Mouse (Mus musculus) embryo, embryonic 11 days (tissue): ENCODE results near the gene Sema4f.

Experiments
- DNase-seq: peaks from one replicate; pipeline ENCODE4 v3.0.0-alpha.2; 2015

The Sema4f gene

DNA sequence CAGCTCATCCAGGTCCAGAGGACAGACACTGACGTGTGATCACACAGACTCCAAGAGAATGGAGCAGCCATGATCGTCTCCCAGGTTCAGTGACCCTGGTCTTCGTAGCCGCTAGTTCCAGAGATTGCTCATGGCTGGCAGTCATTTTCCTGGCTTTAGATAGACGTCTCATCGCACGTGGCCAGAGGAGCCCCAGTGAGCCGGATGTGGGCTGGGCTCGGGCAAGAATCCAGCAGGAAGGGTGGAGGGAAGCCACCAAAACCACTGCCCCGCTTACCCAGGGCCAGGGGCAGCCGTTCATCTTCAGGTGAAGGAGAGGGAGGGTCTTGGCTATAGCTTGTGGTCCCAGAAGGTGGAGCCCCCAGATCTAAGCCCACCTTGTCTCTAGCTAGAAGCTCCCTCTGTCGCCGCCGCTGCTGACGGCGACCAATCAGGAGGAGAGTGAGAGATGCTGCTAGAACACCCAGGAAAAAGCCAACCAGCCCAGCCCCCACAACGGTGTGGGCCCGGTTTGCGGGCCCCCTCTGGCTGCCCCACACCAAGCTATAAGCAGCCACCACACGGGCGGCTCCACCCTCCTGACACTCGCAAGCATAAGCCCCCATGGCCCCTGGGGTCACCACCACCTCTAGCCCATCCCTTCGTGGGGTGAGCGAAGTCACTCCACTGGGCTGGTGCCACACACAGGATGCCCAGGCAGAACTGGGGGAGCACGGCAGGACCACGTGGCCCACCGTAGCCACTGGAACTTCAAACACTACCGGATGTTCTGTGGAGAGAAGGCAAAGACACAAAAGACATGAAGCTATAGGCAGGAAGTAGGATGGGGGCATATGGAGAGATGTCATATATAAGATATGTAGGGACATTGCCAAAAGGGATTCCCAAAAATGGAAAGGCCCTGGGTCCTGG, 26.0 kb downstream of the Sema4f start:
- DNase-seq: no peak

DNA sequence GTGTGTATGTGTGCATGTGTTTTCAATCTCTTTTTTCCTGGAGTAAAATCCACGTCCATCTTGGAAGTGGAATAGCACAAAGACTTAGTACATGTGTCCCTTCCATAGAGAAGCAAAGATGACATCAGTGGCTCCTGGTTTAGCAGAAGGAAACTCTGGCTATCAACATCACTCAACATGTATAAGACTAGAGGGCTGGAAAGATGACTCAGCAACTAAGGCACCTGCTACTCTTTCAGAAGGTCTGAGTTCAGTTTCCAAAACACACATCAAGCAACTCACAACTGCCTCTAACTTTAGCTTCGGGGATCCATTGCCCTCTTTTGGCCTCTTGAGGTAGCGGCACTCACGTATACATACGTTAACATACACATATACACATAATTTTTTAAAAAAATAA, 28.3 kb downstream of the Sema4f start:
- no peak for DNase-seq

DNA sequence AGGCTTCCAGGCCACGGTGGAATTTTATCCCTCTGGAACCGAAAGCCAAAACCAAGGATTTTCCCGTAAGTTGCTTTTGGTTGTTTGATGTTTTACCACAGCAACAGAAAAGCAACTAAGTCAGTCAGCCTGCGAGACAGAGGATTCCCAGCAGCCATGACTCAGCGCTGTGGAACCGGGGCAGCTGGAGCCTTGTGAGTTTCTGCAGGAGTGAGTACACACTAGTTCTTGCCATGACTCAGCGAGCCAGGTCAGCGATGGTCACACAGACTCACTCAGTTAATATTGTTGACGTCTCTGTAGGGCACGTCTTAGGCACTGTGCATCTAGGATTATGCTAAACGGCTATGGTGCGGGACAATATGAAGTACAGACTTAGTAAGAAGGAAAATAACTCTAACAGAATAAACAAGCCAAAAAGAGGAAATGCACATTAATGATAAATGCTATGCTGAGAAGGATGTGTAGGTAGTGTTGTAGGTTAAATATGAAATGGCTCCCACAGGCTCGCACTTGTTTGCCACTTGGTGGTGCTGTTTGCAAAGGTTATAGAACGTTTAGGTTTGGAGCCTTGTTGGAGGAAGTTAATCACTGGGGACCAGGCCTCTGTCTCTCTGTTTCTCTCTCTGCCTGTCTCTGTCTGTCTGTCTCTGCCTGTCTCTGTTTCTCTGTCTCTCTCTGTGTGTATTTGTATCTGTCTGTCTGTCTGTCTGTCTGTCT, 30.3 kb downstream of the Sema4f start:
- DNase-seq: peak; percentile 61

DNA sequence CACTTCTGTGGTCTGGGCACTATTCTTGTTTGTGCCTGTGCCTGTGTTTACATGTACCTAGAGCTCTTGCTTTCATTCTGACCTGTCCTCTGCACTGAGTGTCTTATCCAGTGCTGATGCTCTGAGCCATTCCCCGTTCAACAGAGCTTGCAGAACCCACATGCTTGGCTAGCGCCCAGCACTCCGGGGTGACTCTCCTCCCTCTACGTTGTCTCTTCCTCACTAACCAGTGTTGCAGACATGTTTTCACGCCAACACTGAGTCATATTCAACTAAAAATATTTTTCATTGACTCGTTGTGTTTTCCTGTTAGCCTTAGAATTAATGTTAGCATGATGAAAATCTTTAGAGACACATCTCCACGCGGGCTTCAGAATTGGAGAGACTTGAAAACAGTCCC, 31.5 kb downstream of the Sema4f start:
- DNase-seq: no peak

DNA sequence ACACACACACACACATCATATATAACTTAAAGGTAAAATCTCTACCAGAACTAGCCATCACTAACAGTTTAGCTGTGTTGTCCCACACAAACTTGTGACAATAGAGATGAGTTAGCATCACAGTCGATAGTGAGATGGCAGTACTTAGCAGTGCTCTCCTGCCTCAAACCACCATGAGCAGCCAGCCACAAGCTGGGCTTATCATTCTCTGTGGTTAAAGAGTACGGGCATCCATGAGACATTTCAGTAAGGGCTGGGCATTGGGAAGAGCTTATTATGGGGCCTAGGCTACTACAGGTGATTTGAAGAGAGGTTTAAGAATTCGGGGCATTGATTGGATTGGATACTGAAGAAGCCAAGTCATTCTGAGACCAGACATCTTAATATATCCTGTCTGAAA, 32.6 kb downstream of the Sema4f start:
- DNase-seq: no peak

DNA sequence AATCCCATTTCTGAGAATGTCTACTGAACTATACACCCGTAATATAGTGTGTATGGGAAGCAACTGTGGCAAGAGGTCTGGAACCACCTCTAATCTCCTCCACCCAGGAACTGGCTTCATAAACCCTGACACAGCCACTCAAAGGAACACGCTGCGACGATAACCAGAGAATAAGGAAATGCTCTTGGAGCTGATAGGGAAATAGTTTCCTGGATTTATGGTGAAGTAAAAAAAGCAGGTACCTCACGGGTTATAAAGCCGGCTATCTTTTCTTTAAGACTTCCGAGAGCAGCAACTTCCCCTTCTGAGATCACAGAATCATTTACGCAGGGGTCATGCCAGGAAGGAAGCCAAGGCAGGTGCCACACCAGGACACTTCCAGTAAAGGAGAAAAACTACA, 37.0 kb downstream of the Sema4f start:
- no peak for DNase-seq

DNA sequence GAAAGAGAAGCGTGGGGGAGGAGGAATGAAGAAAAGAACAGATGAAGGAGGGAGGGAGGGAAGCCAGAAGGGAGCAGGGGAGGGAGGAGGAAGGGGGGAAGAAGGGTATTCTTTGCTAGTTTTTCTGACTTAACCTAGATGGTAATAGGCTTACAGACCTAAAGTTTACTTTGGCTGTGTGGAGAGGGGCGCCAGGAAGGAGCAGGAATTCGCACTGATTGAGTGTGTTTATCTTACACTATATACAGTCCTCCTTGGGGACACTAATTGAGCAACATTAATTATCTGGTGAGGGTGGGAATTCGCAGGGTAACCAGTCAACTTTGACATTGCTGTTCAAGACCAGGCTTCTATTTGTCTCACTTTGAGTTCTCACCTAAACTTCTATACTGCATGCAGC, 40.8 kb downstream of the Sema4f start:
- DNase-seq: no peak

DNA sequence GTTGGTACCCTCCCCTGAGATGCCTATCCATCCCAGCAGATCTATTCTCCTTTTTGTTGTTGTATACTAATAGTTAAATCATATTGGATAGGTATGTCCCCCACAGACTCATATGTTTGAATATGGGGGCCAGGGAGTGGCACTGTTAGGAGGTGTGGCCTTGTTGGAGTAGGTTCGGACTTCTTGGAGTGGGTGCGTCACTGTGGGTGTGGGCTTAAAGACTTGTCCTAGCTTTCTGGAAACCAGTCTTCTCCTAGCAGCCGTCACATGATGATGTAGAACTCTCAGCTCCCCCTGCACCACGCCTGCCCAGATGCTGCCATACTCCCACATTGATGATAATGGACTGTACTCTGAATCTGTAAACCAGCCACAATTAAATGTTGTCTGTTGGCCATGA, 41.3 kb downstream of the Sema4f start:
- DNase-seq: no peak

DNA sequence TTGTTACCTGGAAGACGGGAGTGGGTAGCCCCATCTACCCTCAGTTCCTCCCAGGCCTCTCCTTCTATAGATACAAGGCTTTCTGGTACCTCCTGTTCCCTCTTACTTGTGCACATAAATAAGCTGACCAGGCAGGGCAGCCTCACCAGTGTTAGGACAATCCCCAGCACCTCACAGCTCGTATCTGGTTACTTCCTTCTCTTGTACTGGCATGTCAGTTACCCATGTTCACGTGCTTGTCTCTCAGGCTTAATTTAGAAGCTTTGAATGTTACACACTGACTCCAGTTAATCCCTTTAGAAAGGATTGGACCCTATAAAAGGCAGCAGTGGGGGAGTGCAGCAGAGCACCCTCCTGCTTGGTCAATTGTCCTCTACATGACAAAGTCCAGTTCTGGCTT, 42.3 kb downstream of the Sema4f start:
- DNase-seq: no peak

DNA sequence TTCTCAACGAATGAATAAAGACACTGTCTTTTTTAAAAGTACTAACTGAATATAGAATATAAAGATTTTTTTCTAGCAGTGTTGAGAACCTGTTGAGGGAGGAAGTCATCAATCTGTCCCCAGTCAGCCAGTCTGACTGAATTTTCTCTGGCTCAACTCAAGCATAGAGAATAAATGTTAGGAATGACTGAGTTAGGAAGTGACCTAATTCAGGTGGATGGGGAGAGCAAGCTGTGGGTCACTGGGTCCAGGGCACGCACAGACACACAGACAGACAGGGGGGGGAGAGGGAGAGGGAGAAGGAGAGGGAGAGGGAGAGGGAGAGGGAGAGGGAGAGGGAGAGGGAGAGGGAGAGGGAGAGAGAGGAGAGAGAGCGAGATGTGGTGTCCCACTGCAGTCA, 46.2 kb downstream of the Sema4f start:
- no peak for DNase-seq

DNA sequence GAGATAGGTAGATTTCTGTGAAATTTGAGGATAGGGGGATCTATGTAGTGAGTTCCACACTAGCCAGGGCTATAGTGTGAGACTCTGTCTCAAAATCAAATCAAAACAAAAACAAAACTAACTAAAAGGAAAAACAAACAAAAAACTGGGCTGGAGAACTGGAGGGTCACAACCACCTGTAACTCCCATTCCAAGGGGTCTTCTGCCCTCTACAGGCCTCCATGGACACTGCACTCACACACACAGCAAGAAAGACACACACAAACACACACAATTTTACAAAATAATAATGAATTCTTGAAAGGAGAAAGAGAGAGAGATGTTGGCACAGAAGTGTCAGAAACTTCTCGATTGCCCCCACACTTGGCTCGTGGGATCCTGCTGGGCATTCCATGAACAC, 47.0 kb downstream of the Sema4f start:
- no peak for DNase-seq

DNA sequence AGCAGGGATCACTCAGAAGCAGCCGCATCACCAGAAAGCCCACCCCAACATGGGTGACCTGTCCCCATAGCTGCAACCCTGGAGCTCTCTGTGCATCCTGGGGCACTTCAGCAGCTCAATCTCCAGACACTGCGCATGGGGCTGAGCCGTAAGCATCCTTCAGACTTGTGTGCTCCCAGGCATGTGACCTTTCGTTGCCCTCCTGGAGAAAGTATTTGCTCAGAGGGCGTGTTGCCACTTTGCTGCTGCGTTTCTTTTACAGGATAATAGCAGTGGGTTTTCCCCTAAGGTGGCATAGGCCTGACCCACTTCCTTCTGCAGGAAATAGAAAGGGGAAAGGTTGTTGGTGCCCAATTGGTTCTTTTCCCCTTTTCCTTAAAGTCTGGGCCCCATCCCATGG, 48.1 kb downstream of the Sema4f start:
- DNase-seq: no peak

DNA sequence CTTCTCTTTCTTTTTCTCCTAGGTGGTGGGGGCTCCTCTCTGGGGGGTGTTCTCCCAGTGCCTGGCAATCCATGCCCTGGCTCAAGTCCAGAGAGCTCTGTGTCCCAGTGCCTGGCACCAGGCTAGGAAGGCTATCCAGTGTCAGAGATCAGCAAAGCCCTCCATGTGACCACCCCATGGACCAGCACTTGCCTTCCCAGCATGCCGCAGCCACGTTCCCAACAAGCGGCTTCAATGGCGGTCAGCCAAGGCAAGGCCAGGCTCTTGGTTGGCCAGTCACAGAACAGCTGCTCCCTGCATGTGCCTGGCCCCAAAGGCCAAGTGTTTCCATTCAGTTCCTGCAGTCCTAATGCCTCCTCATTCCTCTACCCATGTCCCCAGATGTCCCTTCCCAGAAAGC, 53.2 kb downstream of the Sema4f start:
- no peak for DNase-seq

DNA sequence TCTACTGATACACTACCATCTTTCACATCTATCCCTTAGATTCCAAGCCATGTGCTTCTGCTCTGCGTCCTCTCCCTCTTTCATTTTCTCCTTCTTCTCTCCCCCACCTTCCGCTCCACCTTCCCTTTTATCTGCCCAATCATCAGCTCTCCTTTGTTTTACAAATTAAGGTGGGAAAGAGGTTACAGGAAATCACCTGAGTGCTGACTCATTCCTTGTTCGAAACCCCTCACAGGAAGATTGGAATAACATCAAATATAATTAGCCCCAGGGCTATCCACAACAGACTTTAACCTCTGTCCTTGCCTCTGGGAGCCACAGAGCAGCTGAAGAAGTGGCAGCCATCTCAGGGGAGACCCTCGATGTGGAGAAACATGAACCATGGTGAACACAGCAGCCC, 53.7 kb downstream of the Sema4f start:
- no peak for DNase-seq

DNA sequence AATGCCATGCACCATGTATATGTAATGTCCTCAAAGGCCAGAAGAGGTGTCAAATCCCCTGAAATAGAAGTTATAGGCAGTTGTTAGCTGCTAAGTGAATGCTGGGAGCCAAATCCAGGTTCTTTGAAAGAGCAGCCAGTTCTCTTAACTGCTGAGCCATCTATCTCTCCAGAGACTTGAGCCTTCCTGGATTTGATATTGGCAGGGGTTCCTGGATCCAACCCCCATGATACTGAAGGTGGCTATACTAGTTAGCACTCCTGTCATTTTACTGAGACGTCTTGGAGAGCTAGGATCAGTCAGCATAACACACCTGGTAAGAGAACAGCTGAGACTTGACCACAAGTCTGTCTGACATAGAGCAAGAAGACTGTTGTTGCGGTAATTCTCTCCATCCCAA, 54.1 kb downstream of the Sema4f start:
- DNase-seq: no peak

DNA sequence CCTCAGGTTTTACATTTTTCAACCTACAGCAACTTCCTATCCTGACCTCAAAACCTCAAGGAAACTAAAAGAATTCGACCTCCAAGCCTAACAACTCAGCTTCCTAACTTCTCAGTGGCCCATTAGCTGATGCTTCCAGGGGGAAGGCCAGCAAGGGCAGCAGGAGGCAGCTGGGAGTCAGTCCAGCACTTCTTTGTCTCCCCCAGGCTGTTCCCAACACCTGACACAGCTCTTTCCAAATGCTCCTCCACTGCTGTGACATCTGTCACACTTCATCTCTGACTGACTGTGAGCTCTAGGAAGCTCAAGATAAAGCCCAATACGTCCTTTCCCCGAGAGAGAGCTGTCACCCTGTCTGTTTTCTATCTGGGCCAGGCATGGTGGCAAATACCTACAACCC, 55.0 kb downstream of the Sema4f start:
- DNase-seq: no peak

DNA sequence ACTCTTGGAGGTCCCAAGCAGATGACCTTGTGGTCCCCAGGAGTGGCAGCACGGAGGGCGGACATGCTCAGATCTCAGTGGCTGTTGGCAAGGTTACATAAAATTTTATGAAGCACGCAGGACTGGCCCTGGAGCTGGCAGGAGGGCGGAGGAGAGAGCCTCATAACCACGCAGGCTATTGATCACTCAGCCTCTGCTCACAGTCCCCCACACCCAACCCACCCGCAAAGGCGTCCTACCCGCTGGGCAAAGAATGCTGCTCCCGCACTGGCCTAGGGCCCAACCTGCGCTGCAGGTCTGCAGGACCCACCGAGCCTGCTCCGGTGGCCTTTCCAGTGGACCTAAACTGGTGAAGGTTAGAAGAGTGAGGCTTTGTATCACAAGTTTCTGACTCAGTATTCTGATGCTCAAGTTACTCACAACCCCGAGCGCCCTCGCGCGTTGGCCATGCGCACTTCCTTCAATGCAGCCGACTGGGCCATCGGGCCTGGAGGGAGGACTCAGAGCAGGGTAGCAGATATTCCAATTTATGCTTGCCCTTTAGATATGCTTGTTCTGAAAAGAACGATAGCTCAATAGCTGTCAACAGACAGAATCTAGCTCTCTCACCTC, 58.0 kb downstream of the Sema4f start:
- peak; percentile 80 for DNase-seq

DNA sequence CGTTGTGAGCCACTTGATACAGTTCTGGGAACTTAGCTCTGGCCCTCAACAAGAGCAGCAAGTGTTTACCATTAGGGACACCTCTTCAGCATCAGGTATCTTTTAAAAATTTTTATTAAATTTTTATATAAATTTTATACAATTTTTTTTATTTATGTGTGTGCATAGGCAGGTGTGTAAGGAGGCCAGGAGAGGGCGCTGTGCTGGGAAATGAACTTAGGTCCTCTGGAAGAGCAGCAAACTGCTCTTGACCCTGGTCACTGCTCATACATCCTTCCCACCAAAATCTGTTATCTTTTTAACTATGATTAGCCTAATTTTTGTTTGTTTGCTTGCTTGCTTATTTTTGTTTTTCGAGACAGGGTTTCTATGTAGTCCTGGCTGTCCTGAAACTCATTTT, 58.8 kb downstream of the Sema4f start:
- DNase-seq: no peak

DNA sequence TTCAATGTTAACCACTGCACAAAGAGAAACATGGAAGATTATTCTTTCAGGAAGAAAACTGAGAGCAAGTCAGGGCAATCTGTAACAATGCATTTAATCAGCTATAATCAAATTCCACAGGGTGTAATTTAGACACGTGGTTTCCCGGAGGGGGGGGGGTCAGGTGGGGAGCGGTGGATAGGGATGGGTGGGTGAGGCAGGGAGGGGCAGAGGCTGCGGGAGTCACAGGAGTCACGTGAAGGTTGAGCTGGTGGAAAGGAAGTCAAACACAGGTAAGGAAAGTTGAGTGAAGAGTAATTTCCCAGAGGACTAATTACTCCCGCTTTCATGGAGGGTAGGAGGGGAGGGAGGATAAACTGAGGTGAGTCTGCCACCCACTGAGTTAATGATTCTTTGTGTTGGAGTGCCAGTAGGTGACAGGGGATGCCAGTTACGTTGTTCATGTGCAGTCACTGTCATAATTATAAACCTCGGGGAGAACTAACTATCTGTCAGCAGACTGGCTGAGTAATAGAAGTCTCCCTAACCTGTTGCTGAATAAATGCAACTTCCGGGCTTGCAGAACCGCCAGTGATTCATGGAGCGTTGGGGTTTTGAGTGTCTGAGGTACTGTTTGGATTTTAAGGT, 60.0 kb downstream of the Sema4f start:
- no peak for DNase-seq

DNA sequence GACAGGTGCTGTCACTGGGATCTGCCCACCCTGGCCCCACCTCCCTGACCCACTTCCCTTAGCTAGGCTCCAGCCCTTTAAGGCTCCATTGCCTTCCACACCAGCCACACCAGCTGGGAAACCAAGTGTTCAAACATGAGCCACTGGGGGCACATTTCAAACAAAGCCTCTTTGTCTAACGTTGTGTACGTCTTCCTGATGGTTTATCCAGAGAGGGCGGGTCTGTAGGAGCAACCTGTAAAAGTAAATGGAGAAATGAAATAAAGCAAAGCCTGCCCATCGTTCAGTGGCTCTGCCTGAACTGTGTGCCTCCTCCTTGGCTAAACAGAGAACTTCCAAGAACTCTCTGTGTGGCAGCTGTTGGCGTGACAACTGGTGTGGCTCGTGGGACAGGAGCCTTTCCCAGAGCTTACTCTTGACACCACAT, 64.0 kb downstream of the Sema4f start:
- no peak for DNase-seq

DNA sequence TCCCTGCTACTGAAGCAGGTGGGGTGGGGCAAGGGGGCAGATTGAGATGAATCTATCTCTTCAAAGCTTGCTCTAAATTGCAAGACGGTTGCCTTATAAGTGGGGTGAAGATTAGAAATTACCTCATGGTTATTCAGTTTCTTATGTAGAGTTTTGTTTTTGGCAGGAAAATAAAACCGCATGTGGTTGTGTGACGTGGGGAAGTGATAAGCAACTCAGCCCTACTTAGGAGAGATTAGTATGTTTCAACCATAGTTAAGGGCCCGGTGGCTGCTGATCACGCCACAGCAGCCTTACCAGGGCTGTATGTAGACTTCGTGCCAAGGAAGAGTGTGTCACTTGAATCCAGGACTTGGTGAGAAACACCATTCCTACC, 67.2 kb downstream of the Sema4f start:
- DNase-seq: no peak

DNA sequence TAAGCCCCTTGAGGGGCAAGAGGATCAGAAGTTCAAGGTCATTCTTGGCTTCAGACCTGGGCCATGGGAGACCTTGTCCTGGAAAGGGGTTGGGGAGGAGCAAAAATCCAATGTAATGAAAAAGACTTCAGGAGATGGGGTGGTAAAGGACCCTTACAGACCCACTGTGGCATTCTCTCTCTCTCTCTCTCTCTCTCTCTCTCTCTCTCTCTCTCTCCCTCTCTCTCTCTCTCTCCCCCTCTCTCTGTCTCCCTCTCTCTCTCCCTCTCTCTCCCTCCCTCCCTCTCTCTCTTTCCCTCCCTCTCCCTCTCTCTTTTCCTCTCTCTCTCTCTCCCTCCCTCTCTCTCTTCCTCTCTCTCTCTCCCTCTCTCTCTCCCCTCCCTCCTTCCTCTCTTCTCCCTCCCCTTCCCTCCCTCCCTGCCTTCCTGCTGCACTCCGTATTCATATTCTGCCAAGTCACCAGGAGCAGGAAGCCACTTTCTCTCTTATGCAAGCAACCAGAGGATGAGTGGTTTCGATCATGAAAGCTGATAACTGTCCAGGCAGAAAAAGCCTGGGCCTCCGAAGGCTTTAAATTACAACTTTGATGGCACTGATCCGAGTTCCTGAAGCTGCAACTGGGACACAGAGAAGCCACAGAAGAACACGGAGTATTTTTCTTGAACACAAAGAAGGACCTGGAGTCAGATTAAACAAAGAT, 67.8 kb downstream of the Sema4f start:
- no peak for DNase-seq

DNA sequence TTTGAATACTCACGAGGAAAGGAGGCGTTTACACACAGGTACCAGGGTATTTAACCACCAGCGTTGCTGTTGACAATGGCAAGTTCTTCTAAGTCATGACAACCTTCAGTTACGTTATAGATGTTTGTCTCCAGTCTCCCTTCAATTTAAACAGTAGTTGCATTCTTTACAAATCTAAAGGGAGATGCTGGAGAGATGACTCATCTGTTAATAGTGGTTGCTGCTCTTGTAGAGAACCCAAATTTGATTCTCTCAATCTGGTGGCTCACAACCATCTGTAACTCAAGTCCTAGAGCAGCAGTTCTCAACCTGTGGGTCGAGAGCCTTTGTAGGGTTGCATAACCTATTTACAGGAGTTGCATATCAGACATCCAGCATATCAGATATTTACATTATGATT, 71.1 kb downstream of the Sema4f start:
- no peak for DNase-seq
